Mouse (Mus musculus) lung, postnatal 14 days (tissue): ENCODE results near the gene Loxl3.
A peak's percentile ranks its signal among the peaks of the same experiment; 100 is the strongest.

Experiments used
- DNase-seq: peaks from one replicate; pipeline ENCODE4 v3.0.0; 2021

The Loxl3 gene

DNA sequence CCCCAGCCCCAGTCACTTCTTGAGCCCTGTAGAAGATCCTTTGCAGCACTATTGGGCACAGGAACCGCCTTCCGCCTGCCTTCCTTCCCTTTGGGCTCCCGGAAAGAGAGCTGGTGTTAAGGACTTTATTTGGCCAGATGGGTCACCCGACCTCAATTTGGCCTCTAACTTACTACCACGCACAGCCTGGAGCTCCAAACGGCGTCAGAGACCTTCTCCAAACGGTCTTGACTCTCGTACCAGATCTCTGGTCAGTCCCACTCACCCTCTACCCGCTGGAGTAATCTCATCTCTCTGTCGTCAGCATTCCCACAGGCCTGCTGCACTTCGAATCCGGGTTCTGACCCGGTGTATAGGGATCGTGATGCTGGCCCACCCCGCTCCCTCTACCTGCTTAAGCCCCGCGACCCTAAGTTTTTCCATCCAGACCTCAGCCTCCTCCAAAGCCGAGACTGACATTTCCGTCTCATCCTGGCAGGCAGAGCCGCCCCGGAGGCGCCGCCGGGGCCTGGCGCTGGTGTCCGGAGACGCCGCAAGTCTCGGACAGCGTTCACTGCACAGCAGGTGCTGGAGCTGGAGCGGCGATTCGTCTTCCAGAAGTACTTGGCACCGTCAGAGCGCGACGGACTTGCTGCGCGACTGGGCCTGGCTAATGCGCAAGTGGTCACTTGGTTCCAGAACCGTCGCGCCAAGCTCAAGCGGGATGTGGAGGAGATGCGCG, 53.4 kb downstream of the Loxl3 start:
- DNase-seq, result peak; percentile 28

DNA sequence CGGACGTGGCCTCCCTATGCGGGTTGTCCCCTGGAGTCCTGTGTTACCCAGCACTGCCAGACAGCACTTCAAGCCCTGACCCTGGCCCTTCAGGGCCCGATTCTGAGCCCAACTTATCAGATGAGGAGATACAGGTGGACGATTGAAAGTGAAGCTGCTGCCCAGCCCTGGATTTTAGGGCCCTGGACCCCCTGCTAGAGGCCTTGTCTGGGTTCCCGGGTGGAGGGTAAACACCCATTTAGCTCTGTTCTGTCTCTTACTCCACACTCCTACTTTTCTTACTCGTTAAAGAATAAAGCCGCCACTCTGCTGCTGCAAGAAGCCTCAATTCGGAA, 53.9 kb downstream of the Loxl3 start:
- no peak for DNase-seq

DNA sequence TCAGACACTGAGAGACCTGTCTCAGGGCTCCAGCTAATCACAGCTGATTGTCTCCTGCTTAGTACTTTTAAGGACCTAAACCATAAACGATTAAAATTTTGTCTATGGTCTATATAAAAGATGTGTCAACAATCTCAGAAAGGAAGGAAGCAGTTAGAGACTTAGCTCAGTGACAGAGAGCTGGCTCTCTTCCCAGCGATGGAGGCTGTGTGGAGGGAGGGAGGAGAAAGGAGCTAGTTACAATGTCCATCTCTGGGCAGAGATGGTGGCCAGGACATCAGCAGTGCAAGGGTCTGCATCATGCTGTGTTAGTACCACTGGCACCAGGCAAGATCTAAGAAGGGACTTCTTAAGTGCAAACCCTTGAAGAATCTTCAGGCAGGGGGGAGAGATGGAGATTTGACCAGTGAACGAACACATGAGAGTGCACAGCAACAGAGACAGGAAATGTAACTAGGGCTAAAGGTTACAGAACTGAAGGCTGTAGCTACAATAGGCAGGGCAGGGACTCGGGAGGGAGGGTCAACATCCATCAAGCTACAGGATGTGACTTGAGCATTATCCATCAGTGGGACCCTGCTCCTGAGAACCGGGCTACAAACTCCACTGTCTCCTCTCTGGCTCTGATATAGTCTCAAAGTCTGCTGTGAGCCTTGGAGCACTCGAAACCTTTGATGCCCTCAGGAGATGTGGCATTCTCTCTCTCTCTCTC, 58.6 kb downstream of the Loxl3 start:
- peak; percentile 46 for DNase-seq

DNA sequence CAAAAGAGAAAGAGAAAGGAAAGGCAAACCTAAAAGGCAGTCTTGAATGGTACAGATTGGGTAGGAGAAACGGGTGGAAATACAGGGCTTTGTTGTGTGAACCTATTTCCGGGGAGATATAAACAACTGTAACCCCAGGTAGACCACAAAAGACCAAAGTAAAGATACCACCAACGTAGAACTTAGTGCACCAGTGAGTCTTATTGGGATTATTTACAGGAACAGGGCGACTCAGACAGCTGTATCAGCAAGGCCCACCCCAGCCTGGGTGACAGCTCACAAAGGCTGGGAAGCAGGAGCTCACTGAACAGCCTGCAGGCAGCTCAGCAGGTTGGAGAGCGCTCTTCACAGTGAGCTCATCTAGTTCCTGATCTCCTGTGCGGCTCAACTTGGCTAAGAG, 62.0 kb downstream of the Loxl3 start:
- no peak for DNase-seq

DNA sequence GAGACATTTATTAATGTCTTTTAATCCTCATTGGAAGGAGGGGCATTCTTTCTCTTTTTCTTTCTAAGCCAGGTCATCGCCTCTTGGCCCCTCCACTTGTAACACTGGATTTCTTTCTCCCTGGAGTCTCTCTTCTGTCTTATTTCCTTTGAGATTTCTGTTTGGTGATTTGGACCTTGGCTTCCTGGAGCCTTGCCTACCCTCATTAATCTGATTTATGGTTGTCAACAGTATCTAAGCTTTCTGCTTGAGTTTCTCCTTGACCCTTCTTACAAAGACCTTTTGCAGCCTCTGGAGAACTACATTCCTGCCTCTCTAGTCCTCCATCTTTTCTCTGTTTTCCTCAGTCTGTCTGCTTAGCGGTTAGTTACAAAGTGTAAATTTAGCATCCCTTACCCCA, 64.4 kb downstream of the Loxl3 start:
- no peak for DNase-seq

DNA sequence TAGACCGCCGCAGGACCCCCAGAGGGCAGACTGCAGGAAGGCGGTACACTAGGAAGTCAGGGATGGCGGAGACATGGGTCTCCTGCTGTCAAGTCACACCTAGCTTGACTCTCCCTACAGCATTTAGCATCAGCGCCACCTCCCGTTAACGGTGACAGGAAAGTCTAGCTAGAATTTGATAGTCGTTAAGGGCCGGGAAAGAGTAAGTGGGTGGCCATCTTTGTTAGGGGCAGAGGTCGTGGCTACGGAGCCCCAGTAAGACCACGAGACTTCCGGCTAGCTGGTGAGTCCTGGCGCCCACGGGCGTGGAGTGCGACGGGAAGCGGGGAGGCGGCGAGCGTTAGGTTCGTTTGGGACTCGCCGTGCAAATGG, 67.3 kb downstream of the Loxl3 start, which contains the start of the genes Ccdc142 and Gm42688:
Ccdc142 (plus strand) TSS at position 286 of the 372 bp plus-strand sequence.
Gm42688 (plus strand) TSS at position 302 of the 372 bp plus-strand sequence.
- peak; percentile 90 for DNase-seq

DNA sequence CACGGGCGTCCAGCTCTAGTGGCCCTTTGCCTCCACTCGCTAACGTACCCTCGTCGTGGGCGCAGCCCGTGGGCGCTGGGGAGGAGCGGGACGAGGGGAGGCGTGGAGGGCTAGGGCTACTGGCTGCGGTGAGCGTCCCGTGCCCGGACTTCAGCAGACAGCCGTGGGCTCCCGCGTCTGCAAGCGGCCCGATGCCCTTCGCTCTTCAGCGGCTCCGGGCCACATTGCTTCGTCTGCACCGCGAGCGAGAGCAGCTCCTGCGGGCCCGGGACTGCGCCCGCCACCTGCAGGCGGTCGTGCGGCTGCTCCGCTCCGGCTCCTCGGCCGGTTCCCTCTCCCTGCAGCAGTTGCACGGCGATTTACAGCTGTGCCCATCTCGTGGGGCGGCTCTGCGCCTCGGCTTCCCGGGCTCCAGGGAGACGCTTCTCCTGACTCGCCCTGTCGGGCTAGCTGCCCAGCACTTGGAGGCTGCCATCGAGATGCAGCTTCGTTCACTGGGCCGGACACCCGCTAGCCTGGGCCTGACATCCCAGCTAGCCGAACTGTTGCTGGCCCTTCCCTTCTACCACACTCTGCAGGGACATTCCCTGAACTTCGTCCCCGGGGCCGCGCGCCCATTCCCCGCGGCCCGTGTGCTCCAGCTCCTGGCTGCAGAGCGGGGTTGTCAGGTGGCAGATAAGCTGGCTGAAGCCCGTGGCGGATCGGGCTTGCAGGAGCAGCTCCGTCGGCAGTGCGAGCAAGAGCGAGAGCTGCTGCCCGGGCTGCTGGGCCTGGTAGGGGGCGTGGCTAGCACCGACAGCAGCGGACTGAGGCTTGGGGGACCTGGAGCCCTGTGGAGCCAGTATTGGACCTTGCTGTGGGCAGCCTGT, 67.9 kb downstream of the Loxl3 start:
- peak; percentile 65 for DNase-seq
